Mouse (Mus musculus): ENCODE measurements around the gene Rbms3. TPM values are rescaled to one million over a fixed set of nuclear protein-coding genes. Genes with fewer than 3 reads are reported as not detected.
A peak's percentile ranks its signal among the peaks of the same experiment; 100 is the strongest.

Gene Rbms3
- 10 to 100 TPM; 13.6 to 15.0 TPM for total RNA-seq (2021)

- intact Hi-C loops (cut with DNase I): no loop called here
- no peak for DNase-seq (ENCODE audit: extremely low spot score in 1 of 2, low spot score in 2 of 2)
Observed at GRCm38 (mm10) chr9:117629771-117630170, at the start of gene Rbms3. Gene Rbms3, minus strand, starts transcription at chr9:117629913.

- intact Hi-C loops (cut with DNase I): no loop called here
- no peak for DNase-seq (ENCODE audit: extremely low spot score in 1 of 2, low spot score in 2 of 2)
Observed at GRCm38 (mm10) chr9:117673311-117673710, 43.6 kb upstream of the Rbms3 start.

- no peak for DNase-seq (ENCODE audit: extremely low spot score in 1 of 2, low spot score in 2 of 2)
- intact Hi-C loops (cut with DNase I): no loop called here
Observed at GRCm38 (mm10) chr9:117654626-117655025, 24.9 kb upstream of the Rbms3 start.

GRCm38 (mm10) chr9:117653641-117654040 lies 23.9 kb upstream of the Rbms3 start:
- DNase-seq (ENCODE audit: extremely low spot score in 1 of 2, low spot score in 2 of 2): no peak
- intact Hi-C loops (cut with DNase I): no loop called here

- intact Hi-C loops (cut with DNase I): no loop called here
- no peak for DNase-seq (ENCODE audit: extremely low spot score in 1 of 2, low spot score in 2 of 2)
Observed at GRCm38 (mm10) chr9:117646131-117646530, 16.4 kb upstream of the Rbms3 start.

- intact Hi-C loops (cut with DNase I): no loop called here
- no peak for DNase-seq (ENCODE audit: extremely low spot score in 1 of 2, low spot score in 2 of 2)
Observed at GRCm38 (mm10) chr9:117641090-117641782, 11.5 kb upstream of the Rbms3 start.

- intact Hi-C loops (cut with DNase I): no loop called here
- DNase-seq (ENCODE audit: extremely low spot score in 1 of 2, low spot score in 2 of 2): no peak
Observed at GRCm38 (mm10) chr9:117638623-117639185, 9.0 kb upstream of the Rbms3 start.

GRCm38 (mm10) chr9:117636492-117636891 lies 6.8 kb upstream of the Rbms3 start:
- DNase-seq (ENCODE audit: extremely low spot score in 1 of 2, low spot score in 2 of 2): no peak
- intact Hi-C loops (cut with DNase I): no loop called here

GRCm38 (mm10) chr9:117627173-117627572 lies 2.5 kb downstream of the Rbms3 start:
- intact Hi-C loops (cut with DNase I): no loop called here
- no peak for DNase-seq (ENCODE audit: extremely low spot score in 1 of 2, low spot score in 2 of 2)

- DNase-seq (ENCODE audit: extremely low spot score in 1 of 2, low spot score in 2 of 2): no peak
- intact Hi-C loops (cut with DNase I): no loop called here
Observed at GRCm38 (mm10) chr9:117600781-117601180, 28.9 kb downstream of the Rbms3 start.

- DNase-seq (ENCODE audit: extremely low spot score in 1 of 2, low spot score in 2 of 2): no peak
Observed at GRCm38 (mm10) chr9:117599341-117599740, 30.4 kb downstream of the Rbms3 start.

GRCm38 (mm10) chr9:117596162-117596561 lies 33.6 kb downstream of the Rbms3 start:
- intact Hi-C loops (cut with DNase I): no loop called here
- DNase-seq (ENCODE audit: extremely low spot score in 1 of 2, low spot score in 2 of 2): no peak

More at GRCm38 (mm10) chr9:117599341-117599740, 30.4 kb downstream of the Rbms3 start:
- intact Hi-C loops (cut with DNase I): no loop called here

GRCm38 (mm10) chr9:117585345-117585744 lies 44.4 kb downstream of the Rbms3 start:
- intact Hi-C loops (cut with DNase I): no loop called here

GRCm38 (mm10) chr9:117583638-117584037 lies 46.1 kb downstream of the Rbms3 start:
- intact Hi-C loops (cut with DNase I): no loop called here
- DNase-seq (ENCODE audit: extremely low spot score in 1 of 2, low spot score in 2 of 2): peak in 1 of 2 experiments; percentile 15

More at GRCm38 (mm10) chr9:117585345-117585744, 44.4 kb downstream of the Rbms3 start:
- no peak for DNase-seq (ENCODE audit: extremely low spot score in 1 of 2, low spot score in 2 of 2)

- no peak for DNase-seq (ENCODE audit: extremely low spot score in 1 of 2, low spot score in 2 of 2)
- intact Hi-C loops (cut with DNase I): no loop called here
Observed at GRCm38 (mm10) chr9:117582591-117582990, 47.1 kb downstream of the Rbms3 start.

GRCm38 (mm10) chr9:117571186-117571855 lies 58.4 kb downstream of the Rbms3 start:
- intact Hi-C loops (cut with DNase I): no loop called here
- DNase-seq (ENCODE audit: extremely low spot score in 1 of 2, low spot score in 2 of 2): no peak

GRCm38 (mm10) chr9:117570240-117570821 lies 59.4 kb downstream of the Rbms3 start:
- DNase-seq (ENCODE audit: extremely low spot score in 1 of 2, low spot score in 2 of 2): no peak
- intact Hi-C loops (cut with DNase I): no loop called here

- intact Hi-C loops (cut with DNase I): no loop called here
- peak in 1 of 2 experiments; percentile 20 for DNase-seq (ENCODE audit: extremely low spot score in 1 of 2, low spot score in 2 of 2)
Observed at GRCm38 (mm10) chr9:117566293-117566692, 63.4 kb downstream of the Rbms3 start.

GRCm38 (mm10) chr9:117558562-117558961 lies 71.2 kb downstream of the Rbms3 start:
- intact Hi-C loops (cut with DNase I): no loop called here
- no peak for DNase-seq (ENCODE audit: extremely low spot score in 1 of 2, low spot score in 2 of 2)

- no peak for DNase-seq (ENCODE audit: extremely low spot score in 1 of 2, low spot score in 2 of 2)
- intact Hi-C loops (cut with DNase I): no loop called here
Observed at GRCm38 (mm10) chr9:117554356-117554755, 75.4 kb downstream of the Rbms3 start.

All from left cerebral cortex, postnatal 10 days (tissue).